Mouse (Mus musculus): ENCODE data around the gene Rnase13.

Gene Rnase13

DNA sequence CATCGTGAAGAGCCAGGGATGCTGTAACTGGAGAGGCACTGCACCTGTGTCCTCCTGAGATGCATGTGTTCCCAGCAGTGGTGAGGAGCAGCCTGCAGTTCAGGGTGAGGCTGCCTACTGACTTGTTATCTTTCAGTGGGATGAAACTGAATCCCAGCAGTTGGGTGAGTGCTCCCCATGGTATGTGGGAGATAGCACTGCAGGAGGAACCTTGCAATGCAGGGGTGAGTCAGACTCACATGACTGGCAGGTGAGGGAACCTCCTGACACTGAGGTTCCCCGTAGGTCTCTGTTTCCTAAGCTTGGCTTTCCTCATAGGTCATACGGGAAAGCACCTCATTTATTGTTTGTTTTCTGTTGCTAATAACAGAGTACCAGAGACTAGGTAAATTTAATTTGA is 45.1 kb downstream of the Rnase13 start:
- no peak for DNase-seq (ENCODE audit: low read depth, low spot score)

GRCm38 (mm10) chr14:51871741-51872140 is 50.8 kb downstream of the Rnase13 start:
- no peak for DNase-seq (ENCODE audit: low read depth, low spot score)
